Mouse (Mus musculus): ENCODE measurements around the gene Zfp28.

- TF ChIP-seq IRF4 (IDR thresholded peaks at IDR 0.05; ENCODE audit: low read depth, low read length) (no peak), CTCF (conservative IDR thresholded peaks at IDR 0.05 in 1 of 2, IDR thresholded peaks at IDR 0.05 in 1 of 2; ENCODE audit: low read depth in 2 of 2, low read length in 2 of 2) (no peak), POLR2A (IDR thresholded peaks at IDR 0.05; ENCODE audit: low read depth, low read length) (no peak), TCF12 (IDR thresholded peaks at IDR 0.05; ENCODE audit: low read depth, low read length) (no peak), NELFE (IDR thresholded peaks at IDR 0.05; ENCODE audit: low read depth, low read length) (no peak), EP300 (IDR thresholded peaks at IDR 0.05; ENCODE audit: low read length) (no peak)
Observed at GRCm38 (mm10) chr7:6386995-6387394, 3.9 kb downstream of the Zfp28 start.

Measured in CH12.LX (cell line).